Mouse (Mus musculus): Measurements from ENCODE around the gene Faap100.

DNA sequence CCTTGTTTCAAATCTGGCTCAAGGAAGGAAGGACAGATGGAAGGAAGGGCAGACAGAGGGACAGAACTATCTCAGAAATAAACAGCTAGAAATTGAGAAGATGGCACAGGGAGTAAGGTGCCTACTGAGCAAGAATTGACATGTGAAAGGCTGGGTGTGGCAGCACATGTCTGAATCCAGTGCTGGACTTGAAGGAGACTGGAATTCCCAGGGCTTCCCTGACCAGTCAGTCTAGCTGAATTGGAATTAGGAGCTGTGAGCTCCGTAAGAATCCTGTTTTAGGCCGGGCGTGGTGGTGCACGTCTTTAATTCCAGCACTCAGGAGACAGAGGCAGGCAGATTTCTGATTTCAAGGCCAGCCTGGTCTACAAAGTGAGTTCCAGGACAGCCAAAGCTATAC lies 36.9 kb downstream of the Faap100 start:
- TF ChIP-seq CTCF (IDR thresholded peaks at IDR 0.05; ENCODE audit: extremely low read depth, insufficient read length, insufficient replicate concordance, low read depth, low read length) (no peak), POLR2A (IDR thresholded peaks at IDR 0.05; ENCODE audit: low read depth, low read length) (no peak)

Data from small intestine, adult 2 months (tissue).